Mouse (Mus musculus) megakaryocyte, embryonic 14.5 days (primary cell): ENCODE data around the gene Tuba3a. TPM values are rescaled to one million over a fixed set of nuclear protein-coding genes. Genes with fewer than 3 reads are reported as not detected.

Experiments used
- H3K27me3 ChIP-seq: replicated peaks from 2 replicates; pipeline ENCODE3; 2012; ENCODE audit warnings: inconsistent platforms
- H3K36me3 ChIP-seq: replicated peaks from 2 replicates; pipeline ENCODE3; 2012; ENCODE audit warnings: low read length, inconsistent platforms, mixed read lengths
- H3K4me1 ChIP-seq: 2 replicates; pipeline ENCODE4 v1.6.1; 2012; ENCODE audit warnings: inconsistent platforms
- H3K4me3 ChIP-seq: replicated peaks from 2 replicates; pipeline ENCODE3; 2012; ENCODE audit warnings: moderate library complexity, mild to moderate bottlenecking, inconsistent platforms
- H3K9me3 ChIP-seq: 2 replicates; pipeline ENCODE4 v1.6.1; 2012; ENCODE audit warnings: inconsistent platforms
- FLI1 ChIP-seq: IDR thresholded peaks from 2 replicates; pipeline ENCODE4 v1.6.1; 2012; ENCODE audit warnings: low read length, inconsistent platforms, mixed read lengths
- GATA1 ChIP-seq: IDR thresholded peaks from 3 replicates; pipeline ENCODE4 v1.6.1; 2012; ENCODE audit warnings: mixed read lengths, low read length, inconsistent platforms, borderline replicate concordance
- polyA plus RNA-seq: library from polyadenylated mRNA; stranded (reverse); fragments of >175 nt; gene quantifications from 2 replicates; pipeline ENCODE4 v1.2.3, GENCODE M21; 2012; ENCODE audit warnings: low replicate concordance; ENCODE audit not compliant: insufficient read depth

The Tuba3a gene
- polyA plus RNA-seq, 1 experiment = not detected

DNA sequence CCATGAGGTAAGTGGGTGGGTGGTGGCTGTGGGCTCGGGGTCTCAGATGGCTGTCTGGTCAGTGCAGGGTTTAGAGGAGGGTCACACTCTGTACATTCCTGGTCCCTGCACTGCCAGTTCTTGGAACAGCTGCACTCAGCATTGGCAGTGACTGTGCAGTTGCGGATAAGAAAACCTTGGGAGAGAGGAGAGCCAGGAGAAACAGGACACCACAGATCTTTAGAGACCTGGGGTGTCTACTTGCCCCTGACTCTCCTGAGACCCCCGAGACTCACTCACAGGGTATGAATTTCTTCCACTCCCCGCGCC lies 51.4 kb downstream of the Tuba3a start:
- peaks cover 90% of the 10 kb centered on the region for H3K4me1 ChIP-seq
- H3K36me3 ChIP-seq = peaks cover 50% of the 10 kb centered on the region
- H3K27me3 ChIP-seq = no peaks in the 10 kb centered on the region
- H3K4me3 ChIP-seq = peak overlapping the region; percentile 96
- H3K9me3 ChIP-seq = 0 out of 2 replicates have a peak, but pooled peaks cover 3% of the 10 kb centered on the region
- no peak for TF ChIP-seq GATA1
- TF ChIP-seq FLI1 = no peak

DNA sequence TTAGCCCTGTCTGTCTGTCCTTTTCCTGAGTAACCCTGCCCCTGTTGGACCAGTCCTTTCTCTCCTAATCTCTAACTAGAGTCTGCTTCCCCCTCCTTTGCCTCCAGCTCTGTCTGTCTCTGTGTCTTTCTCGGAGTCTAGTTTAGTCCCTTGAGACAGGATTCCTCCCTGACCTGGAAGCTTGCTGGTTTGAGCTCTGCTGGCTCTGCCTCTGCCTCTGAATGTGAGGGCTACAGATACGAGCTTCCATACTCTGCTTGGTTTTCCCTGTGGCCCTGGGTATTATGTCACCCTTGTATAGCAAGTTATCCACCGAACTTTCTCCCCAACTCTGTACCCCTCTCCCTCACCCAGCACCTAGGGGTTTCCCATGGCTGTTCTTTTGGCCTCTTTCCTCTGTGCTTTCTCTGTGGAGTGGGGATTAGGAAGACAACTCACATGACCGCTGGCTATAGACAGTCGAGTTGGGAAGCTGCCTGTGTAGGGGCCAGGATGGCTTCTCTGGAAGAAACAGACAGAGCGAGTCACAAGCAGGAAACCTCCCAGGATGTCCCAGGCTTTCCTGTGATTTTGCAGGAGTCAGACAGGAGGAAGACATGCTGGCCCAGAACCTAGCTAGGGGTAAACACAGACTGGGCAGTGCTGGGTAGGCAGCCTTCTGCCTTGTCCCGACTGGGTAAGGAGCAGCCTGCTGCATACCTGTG lies 51.9 kb downstream of the Tuba3a start:
- peaks cover 85% of the 10 kb centered on the region for H3K4me1 ChIP-seq
- no peak for TF ChIP-seq FLI1
- no peak for TF ChIP-seq GATA1
- 0 out of 2 replicates have a peak, but pooled peaks cover 3% of the 10 kb centered on the region for H3K9me3 ChIP-seq
- peaks cover 47% of the 10 kb centered on the region for H3K36me3 ChIP-seq
- no peaks in the 10 kb centered on the region for H3K27me3 ChIP-seq
- peak overlapping the region; percentile 96 for H3K4me3 ChIP-seq

DNA sequence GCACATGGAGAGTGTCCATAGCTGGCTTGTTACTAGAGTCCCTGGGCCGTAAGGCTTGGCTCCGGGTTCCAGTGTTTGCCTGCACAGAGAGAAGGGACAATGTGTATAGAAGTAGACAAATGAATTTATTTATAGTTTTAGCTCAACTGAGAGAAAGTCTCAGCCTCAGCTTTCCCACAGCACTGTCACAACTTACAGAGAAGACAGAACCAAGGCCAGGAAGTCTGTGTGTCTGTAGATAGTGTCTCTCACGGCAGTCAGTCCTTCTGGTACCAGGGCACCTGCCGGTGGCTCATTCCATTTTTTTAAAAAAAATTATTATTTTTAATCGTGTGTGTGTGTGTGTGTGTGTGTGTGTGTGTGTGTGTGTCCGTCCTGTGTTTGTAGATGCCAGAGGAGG lies 53.3 kb downstream of the Tuba3a start:
- peaks cover 47% of the 10 kb centered on the region for H3K36me3 ChIP-seq
- TF ChIP-seq GATA1 (no peak), FLI1 (no peak)
- H3K4me3 ChIP-seq = peak overlapping the region; percentile 96

DNA sequence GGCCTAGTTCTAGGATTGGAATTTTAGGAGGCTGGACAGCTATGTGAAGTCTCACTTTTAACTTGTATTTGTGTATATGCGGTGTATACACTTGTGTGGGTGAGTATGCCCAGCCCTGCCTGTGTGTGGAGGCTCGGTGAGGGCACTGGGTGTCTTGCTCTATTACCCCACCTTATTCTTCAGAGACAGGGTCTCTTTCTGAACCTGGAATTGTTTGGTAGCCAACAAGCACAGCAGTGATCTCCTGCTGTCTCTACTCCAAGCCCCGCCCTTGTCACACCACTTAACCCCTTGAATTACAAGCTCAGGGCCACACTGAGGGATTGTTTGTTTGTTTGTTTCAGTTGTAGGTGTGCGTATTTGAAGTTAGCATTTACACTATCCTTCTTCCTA lies 53.8 kb downstream of the Tuba3a start:
- Histone ChIP-seq H3K9me3 (no peaks in the 10 kb centered on the region), H3K36me3 (peaks cover 45% of the 10 kb centered on the region), H3K4me1 (peaks cover 75% of the 10 kb centered on the region), H3K27me3 (no peaks in the 10 kb centered on the region), H3K4me3 (peak overlapping the region; percentile 96)
- TF ChIP-seq GATA1 (no peak), FLI1 (no peak)

More for the DNA sequence above, 53.3 kb downstream of the Tuba3a start:
- peaks cover 80% of the 10 kb centered on the region for H3K4me1 ChIP-seq
- no peaks in the 10 kb centered on the region for H3K9me3 ChIP-seq
- no peaks in the 10 kb centered on the region for H3K27me3 ChIP-seq

DNA sequence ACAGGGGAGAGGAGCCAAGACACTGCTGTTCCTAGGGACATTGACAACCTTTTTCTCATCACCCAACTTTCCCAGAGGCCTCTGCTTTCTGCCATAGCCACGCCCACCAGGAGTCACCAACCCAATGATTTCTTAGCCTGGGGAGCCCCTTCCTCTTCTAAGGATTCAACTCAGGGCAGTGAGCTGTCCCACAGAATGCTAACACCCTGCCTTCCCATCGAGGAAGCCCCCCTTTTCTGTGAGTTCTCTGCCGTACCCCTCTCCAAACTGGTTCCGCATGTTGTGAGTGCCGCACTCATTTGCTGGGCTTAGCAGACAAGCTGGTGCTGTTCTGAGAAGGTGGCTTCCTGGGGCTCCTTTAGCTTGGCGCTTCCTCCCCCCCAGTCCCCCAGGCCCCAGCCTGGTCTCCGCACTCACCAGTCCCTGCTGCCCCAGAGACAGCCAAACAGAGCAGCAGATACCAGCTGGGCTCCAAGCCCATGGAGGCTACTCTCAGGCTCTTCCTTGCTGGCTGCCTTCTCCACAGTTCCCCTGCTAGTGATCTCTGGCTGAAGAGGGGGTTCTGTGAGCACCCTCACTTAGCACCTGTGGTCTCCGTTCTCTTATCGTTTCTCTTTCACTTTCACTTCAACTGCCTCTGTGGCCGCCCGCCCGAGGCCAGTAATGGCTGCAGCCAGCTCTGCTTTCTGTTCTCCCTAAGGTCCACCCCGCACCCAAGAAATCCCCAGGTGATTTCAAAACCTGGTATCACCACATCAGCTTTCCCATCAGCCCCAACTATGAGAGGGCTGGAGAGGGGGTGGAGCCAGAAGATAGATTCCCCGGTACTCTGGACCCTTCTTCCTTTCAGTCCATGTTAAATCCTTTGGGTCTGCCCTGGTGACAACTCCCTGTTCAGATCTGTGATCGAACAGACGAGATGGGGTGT lies 54.5 kb downstream of the Tuba3a start, which contains the start of gene Tapbpl:
Tapbpl (minus strand) TSS at position 744 of the 928 bp plus-strand sequence.
- peaks cover 45% of the 10 kb centered on the region for H3K36me3 ChIP-seq

DNA sequence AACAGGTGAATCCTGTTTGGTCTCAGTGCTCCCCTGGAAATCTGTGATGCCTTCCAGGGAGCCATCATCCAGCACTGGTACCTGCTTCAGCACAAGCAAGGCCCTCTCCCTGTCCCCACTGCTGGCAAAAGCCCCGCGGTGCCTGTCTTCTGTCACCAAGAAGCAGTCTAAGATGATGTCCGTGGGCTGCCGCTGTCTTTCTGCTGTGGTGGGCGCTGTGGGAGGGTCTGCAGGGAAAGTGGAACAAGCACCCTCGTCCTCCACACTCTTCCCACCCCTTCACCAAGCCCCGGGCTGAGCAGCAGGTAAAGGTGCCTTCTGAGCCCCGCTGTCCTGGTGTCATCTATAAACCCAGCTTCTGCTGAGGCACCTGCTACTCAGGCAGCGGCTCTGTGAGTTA lies 55.3 kb downstream of the Tuba3a start:
- TF ChIP-seq FLI1 = no peak
- TF ChIP-seq GATA1 = no peak
- Histone ChIP-seq H3K36me3 (peaks cover 45% of the 10 kb centered on the region), H3K9me3 (no peaks in the 10 kb centered on the region), H3K4me3 (peak overlapping the region; percentile 96), H3K4me1 (peaks cover 61% of the 10 kb centered on the region), H3K27me3 (no peaks in the 10 kb centered on the region)

More for the DNA sequence above, 54.5 kb downstream of the Tuba3a start, which contains the start of gene Tapbpl:
- H3K4me1 ChIP-seq = peaks cover 69% of the 10 kb centered on the region
- TF ChIP-seq GATA1 (no peak), FLI1 (no peak)
- peak within 1 kb of the TSS; percentile 96 for H3K4me3 ChIP-seq
- H3K27me3 ChIP-seq = no peaks in the 10 kb centered on the region
- no peaks in the 10 kb centered on the region for H3K9me3 ChIP-seq

Other genes with a start within 250 kb of the Tuba3a start
- gene Ing4, start 246.3 kb downstream of the Tuba3a start, polyA plus RNA-seq = 16.8 and 17.7 TPM in 2 replicates
- 8.7 and 11.3 TPM in 2 replicates for gene Acrbp, start 236.4 kb downstream of the Tuba3a start, polyA plus RNA-seq
- gene Lpar5, start 218.1 kb downstream of the Tuba3a start, polyA plus RNA-seq = 0.62 TPM in 1 of 2 replicates, not detected in the other
- 41.8 and 90.6 TPM in 2 replicates for gene Chd4, start 190.1 kb downstream of the Tuba3a start, polyA plus RNA-seq
- 18.4 and 24.5 TPM in 2 replicates for gene Nop2, start 154.1 kb downstream of the Tuba3a start, polyA plus RNA-seq
- gene Iffo1, start 140.8 kb downstream of the Tuba3a start, polyA plus RNA-seq = 20.6 and 36.4 TPM in 2 replicates
- 5,967 and 19,384 TPM in 2 replicates for gene Gapdh, start 119.6 kb downstream of the Tuba3a start, polyA plus RNA-seq
- 92.0 and 141 TPM in 2 replicates for gene Ncapd2, start 94.3 kb downstream of the Tuba3a start, polyA plus RNA-seq
- gene Mrpl51, start 94.2 kb downstream of the Tuba3a start, polyA plus RNA-seq = 68.3 and 124 TPM in 2 replicates
- 1.4 and 1.9 TPM in 2 replicates for gene Vamp1, start 70.5 kb downstream of the Tuba3a start, polyA plus RNA-seq
- 4.5 and 6.0 TPM in 2 replicates for gene Tapbpl, start 54.2 kb downstream of the Tuba3a start, polyA plus RNA-seq
- gene Cd27, start 49.0 kb downstream of the Tuba3a start, polyA plus RNA-seq = 1.3 TPM in 1 of 2 replicates, not detected in the other
- 41.9 and 48.8 TPM in 2 replicates for gene Ltbr, start 27.8 kb upstream of the Tuba3a start, polyA plus RNA-seq
- gene Scnn1a, start 34.6 kb upstream of the Tuba3a start, polyA plus RNA-seq = 0.39 TPM in 1 of 2 replicates, not detected in the other
- 10.1 and 63.6 TPM in 2 replicates for gene Tnfrsf1a, start 63.3 kb upstream of the Tuba3a start, polyA plus RNA-seq
- gene Plekhg6, start 94.8 kb upstream of the Tuba3a start, polyA plus RNA-seq = 0.39 TPM in 1 of 2 replicates, not detected in the other
- gene Cd9, start 208.7 kb upstream of the Tuba3a start, polyA plus RNA-seq = 24.2 and 52.6 TPM in 2 replicates